Mouse (Mus musculus) monocyte, adult 5-6 weeks (primary cell): ENCODE measurements around the gene Bcl2l11. TPM values are rescaled to one million over a fixed set of nuclear protein-coding genes. Genes with fewer than 3 reads are reported as not detected.

Source experiments
- ATAC-seq: fragments of 153-309, 156-312 bp; replicated peaks from 2 replicates; pipeline ENCODE4 v1.8.0; 2017; ENCODE audit warnings: mild to moderate bottlenecking; ENCODE audit not compliant: low TSS enrichment, insufficient number of reproducible peaks, severe bottlenecking, poor library complexity, low FRiP score
- total RNA-seq: library from RNA; stranded (forward); fragments of 200-1000, 200-491, 200-594 nt; gene quantifications from 3 replicates; pipeline ENCODE4 v1.2.3, GENCODE M21; 2017

Gene Bcl2l11
- total RNA-seq, 1 experiment from 2014 or later: 90.2 TPM

DNA sequence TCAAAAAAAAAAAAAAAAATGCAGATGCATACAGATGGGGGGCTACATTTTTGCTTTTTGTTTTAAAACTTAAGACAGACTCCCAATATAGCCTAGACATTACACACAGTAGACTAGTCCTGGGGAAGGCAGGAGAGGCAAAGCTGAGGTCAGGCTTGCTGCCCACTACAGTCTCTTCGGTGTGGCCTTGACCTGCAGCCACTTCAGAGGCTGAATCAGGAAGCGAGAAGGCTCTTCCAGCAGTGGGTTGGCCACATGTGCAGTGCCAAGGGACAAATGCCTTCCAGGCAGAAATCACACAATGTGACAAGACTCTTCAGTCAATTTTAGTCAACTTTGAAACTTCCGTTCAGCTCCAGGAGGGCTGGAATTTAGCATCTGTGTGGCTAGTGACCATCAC is 62.6 kb downstream of the Bcl2l11 start:
- no peak for ATAC-seq

GRCm38 (mm10) chr2:128189691-128190090 is 63.9 kb downstream of the Bcl2l11 start:
- ATAC-seq: no peak

GRCm38 (mm10) chr2:128190196-128190595 is 64.4 kb downstream of the Bcl2l11 start:
- ATAC-seq: peak; percentile 65

GRCm38 (mm10) chr2:128193411-128193810 is 67.6 kb downstream of the Bcl2l11 start:
- ATAC-seq: no peak

- no peak; the same call in 1 of the 2 replicates for ATAC-seq
Measured at GRCm38 (mm10) chr2:128197379-128197778, 71.5 kb downstream of the Bcl2l11 start.

DNA sequence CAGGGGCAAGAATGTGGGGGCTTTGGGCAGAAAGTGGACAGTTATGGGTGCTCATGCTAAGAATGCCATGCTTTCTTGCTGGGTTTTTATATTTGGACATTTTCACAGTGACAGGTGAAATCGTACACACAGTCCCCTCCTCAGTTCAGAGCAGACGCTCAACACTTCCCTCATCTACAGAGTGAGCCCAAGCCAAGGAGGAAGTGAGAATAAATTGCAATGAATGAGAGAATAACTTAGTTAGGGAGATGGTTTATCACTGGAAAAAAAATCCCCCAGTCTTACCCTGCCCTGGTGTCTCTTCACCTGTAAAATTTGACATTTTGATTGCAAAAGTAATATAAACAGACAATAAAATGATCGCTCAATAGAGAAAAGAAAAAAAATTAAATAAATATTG is 77.3 kb downstream of the Bcl2l11 start:
- ATAC-seq: peak; percentile 70; the same call in 1 of the 2 replicates

DNA sequence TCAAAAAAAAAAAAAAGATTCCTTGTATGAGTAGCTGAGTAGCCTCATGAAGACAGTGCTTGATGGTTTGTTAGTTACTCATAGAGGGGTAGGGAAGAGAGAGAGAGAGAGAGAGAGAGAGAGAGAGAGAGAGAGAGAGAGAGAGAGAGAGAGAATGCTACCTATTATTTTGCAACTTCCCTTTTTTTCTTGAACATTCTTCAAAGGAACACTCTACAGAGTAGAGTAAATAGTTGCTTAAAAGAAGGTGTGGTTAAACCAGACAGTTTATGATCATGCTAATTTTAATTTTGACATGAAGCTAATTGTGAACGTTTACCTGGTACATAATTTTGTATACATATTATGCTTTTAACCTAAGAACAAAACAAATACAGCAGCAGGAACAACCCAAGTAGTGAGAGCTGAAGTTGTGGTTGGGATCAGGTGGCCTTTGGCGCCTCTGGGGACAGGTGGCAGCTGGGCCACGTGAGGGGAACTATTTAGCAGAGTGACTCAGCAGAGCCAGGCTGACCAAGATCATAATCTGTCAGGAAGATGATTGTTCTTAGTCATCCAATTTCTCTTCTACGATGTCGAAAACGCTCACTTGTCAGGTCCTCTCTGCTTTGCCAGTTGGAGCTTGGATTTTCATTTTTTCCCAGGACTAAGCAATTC is 78.0 kb downstream of the Bcl2l11 start:
- peak; percentile 57; the same call in 1 of the 2 replicates for ATAC-seq

GRCm38 (mm10) chr2:128208541-128208940 is 82.7 kb downstream of the Bcl2l11 start:
- ATAC-seq: no peak

GRCm38 (mm10) chr2:128209841-128210329 is 84.0 kb downstream of the Bcl2l11 start:
- no peak for ATAC-seq

- ATAC-seq: no peak
Measured at GRCm38 (mm10) chr2:128210376-128210775, 84.5 kb downstream of the Bcl2l11 start.

GRCm38 (mm10) chr2:128211022-128211880 is 85.4 kb downstream of the Bcl2l11 start:
- no peak for ATAC-seq

GRCm38 (mm10) chr2:128211881-128212209 is 86.0 kb downstream of the Bcl2l11 start:
- no peak for ATAC-seq
